Mouse (Mus musculus): Measurements from ENCODE around the gene Zbtb20.

DNA sequence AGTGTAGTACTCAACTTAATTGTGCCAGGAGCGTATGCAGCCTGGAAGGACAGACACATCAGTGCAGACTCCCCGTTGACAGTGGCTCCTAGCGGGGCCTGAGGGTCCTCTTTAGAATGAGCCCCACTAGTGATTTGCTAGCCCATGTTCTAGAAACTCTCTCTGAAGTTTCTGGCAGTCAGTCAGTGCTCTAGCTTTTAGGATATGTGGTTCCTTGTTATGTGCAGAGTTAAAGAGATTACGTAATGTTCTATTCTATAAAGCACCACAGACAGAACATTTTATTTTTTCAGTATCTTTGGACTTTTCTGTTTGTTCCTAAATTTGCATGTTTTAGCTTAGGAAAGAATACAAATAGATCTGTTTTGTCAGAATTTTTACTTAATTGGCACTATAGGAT, 378.1 kb downstream of the Zbtb20 start:
- TF ChIP-seq CTCF (IDR thresholded peaks at IDR 0.05; ENCODE audit: low read depth) (no peak), EP300 (IDR thresholded peaks at IDR 0.05; ENCODE audit: low read depth) (no peak)

Measured in heart, postnatal 0 days (tissue).